Mouse (Mus musculus) olfactory bulb, adult 2 months (tissue): ENCODE results near the gene Sult1a1.
A peak's percentile ranks its signal among the peaks of the same experiment; 100 is the strongest.

Source experiments
- CTCF ChIP-seq: fragments of 200-500 bp; IDR thresholded peaks from 2 replicates; pipeline ENCODE4 v1.5.1; 2012; ENCODE audit warnings: low read depth, mild to moderate bottlenecking, low read length, moderate library complexity; ENCODE audit not compliant: insufficient read depth
- POLR2A ChIP-seq: fragments of 200-500 bp; IDR thresholded peaks from 2 replicates; pipeline ENCODE4 v1.6.1; 2012; ENCODE audit warnings: mild to moderate bottlenecking, low read depth, low read length, moderate library complexity; ENCODE audit not compliant: insufficient read depth

DNA sequence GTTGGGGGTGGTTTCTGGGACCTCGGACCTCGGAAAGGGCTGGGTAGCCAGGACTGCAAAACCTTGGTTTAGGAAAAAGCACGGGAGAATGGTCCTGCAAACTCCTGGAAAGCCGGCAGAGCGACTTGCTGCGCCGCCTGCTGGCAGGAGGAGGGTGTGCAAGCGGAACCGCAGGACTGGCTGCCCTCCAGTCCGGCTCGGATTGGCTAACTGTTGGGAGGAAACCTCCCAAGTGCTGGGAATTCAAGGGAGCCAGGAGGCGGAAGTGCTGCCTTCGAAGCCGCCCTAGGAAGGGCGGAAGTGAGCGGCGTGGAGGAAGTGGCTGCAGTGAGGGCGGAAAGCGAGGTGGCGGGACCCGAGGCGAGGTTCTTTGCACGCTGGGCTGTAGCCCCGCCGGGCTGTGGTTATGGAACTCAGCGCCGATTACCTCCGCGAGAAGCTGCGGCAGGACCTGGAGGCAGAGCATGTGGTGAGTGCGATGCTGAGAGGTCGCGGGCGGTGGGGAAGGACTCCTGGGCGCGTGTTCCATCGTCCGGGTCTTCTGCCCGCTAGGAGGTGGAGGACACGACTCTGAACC, 19.5 kb upstream of the Sult1a1 start, which contains the start of gene Slx1b:
- TF ChIP-seq CTCF: peak; percentile 81
- TF ChIP-seq POLR2A: peak; percentile 50; the same call in 1 of the 2 replicates
